ENCODE assay signal across 9 mouse cellular contexts in genomic region chr4:81442078-81442981, GRCm38 (mm10). TPM values are rescaled to one million over a fixed set of nuclear protein-coding genes. Genes with fewer than 3 reads are reported as not detected.
DNase-seq lines count a peak whose midpoint lies in the region; ATAC-seq lines count a peak whose summit lies in the region.
"Had no signal": no experiment of that assay in that cellular context is flagged by ENCODE, and none has a peak within 500 bp of the region (broad histone marks: within the 10 kb centered on the region; RNA-seq: fewer than 3 reads in every experiment).

Gene Mpdz (minus strand): TSS chr4:81442815.

- under 1% methylated on average over 89 of the region's 97 CpGs for WGBS in forebrain, embryonic 14.5 days
- under 1% methylated on average over 84 of the region's 97 CpGs for WGBS in heart, embryonic 15.5 days
- under 1% methylated on average over 89 of the region's 97 CpGs for WGBS in liver, embryonic 12.5 days (ENCODE audit: insufficient replicate concordance)
- WGBS in neural tube, embryonic 13.5 days, result under 1% methylated on average over 82 of the region's 97 CpGs

- H3K27ac ChIP-seq in forebrain, embryonic 14.5 days (ENCODE audit: low read depth, low read length), result peak within 1 kb of the TSS; percentile 71
- H3K27ac ChIP-seq in heart, embryonic 15.5 days, result peak within 1 kb of the TSS; percentile 92
- peak within 1 kb of the TSS; percentile 69 for H3K27ac ChIP-seq in liver, embryonic 12.5 days
- H3K27ac ChIP-seq in neural tube, embryonic 13.5 days (replicated peaks), result peak within 1 kb of the TSS; percentile 84

- no peaks in the 10 kb centered on the region for H3K27me3 ChIP-seq in forebrain, embryonic 14.5 days (replicated peaks; ENCODE audit: control insufficient read depth, insufficient read depth, low read length)
- H3K27me3 ChIP-seq in heart, embryonic 15.5 days, result no peaks in the 10 kb centered on the region
- H3K27me3 ChIP-seq in liver, embryonic 12.5 days (replicated peaks), result peaks cover 21% of the 10 kb centered on the region
- H3K27me3 ChIP-seq in neural tube, embryonic 13.5 days, result no peaks in the 10 kb centered on the region

- H3K4me2 ChIP-seq in forebrain, embryonic 14.5 days (ENCODE audit: low read length), result peak within 1 kb of the TSS; percentile 70
- H3K4me2 ChIP-seq in heart, embryonic 15.5 days, result peak within 1 kb of the TSS; percentile 78
- H3K4me2 ChIP-seq in liver, embryonic 12.5 days, result peak within 1 kb of the TSS; percentile 83
- H3K4me2 ChIP-seq in neural tube, embryonic 13.5 days, result peak within 1 kb of the TSS; percentile 87

- H3K9ac ChIP-seq in forebrain, embryonic 14.5 days (ENCODE audit: low read length), result peak within 1 kb of the TSS; percentile 90
- H3K9ac ChIP-seq in heart, embryonic 15.5 days, result peak within 1 kb of the TSS; percentile 96
- peak within 1 kb of the TSS; percentile 64 for H3K9ac ChIP-seq in liver, embryonic 12.5 days
- peak within 1 kb of the TSS; percentile 85 for H3K9ac ChIP-seq in neural tube, embryonic 13.5 days

- peak; percentile 50 for DNase-seq in 3T3-L1 (ENCODE audit: low read depth, low spot score)
- peak; percentile 73 for DNase-seq in forebrain, embryonic 14.5 days (ENCODE audit: low spot score)
- DNase-seq in kidney, postnatal 10 days, result peak; percentile 85
- peak; percentile 69 for DNase-seq in urinary bladder, postnatal 14 days (ENCODE audit: low spot score)

- H3K4me1 ChIP-seq in forebrain, embryonic 14.5 days (ENCODE audit: control insufficient read depth, insufficient read depth, low read length), result peaks cover 3% of the 10 kb centered on the region; the same call in 1 of the 2 replicates
- H3K4me1 ChIP-seq in heart, embryonic 15.5 days (replicated peaks), result peaks cover 12% of the 10 kb centered on the region; the same call in 1 of the 2 replicates
- H3K4me1 ChIP-seq in liver, embryonic 12.5 days, result no peaks in the 10 kb centered on the region
- H3K4me1 ChIP-seq in neural tube, embryonic 13.5 days (replicated peaks), result peaks cover 8% of the 10 kb centered on the region

- peak within 1 kb of the TSS; percentile 86 for H3K4me3 ChIP-seq in forebrain, embryonic 14.5 days (ENCODE audit: low read depth, low read length)
- H3K4me3 ChIP-seq in heart, embryonic 15.5 days, result peak within 1 kb of the TSS; percentile 92
- peak within 1 kb of the TSS; percentile 65 for H3K4me3 ChIP-seq in liver, embryonic 12.5 days
- H3K4me3 ChIP-seq in neural tube, embryonic 13.5 days, result peak within 1 kb of the TSS; percentile 84

- ATAC-seq in cerebellum, adult (ENCODE audit: insufficient number of reproducible peaks, low FRiP score, low TSS enrichment), result peak; percentile 95
- ATAC-seq in forebrain, embryonic 14.5 days, result peak; percentile 94
- ATAC-seq in heart, embryonic 15.5 days (replicated peaks; ENCODE audit: insufficient number of reproducible peaks, insufficient read depth, low FRiP score, low read depth), result peak; percentile 92
- ATAC-seq in liver, embryonic 12.5 days, result peak; percentile 70
- ATAC-seq in neural tube, embryonic 13.5 days (ENCODE audit: low read depth), result peak; percentile 95

- no peaks in the 10 kb centered on the region for H3K36me3 ChIP-seq in forebrain, embryonic 14.5 days (ENCODE audit: control insufficient read depth, insufficient read depth, low read length)
- H3K36me3 ChIP-seq in heart, embryonic 15.5 days, result no peaks in the 10 kb centered on the region
- H3K36me3 ChIP-seq in liver, embryonic 12.5 days, result no peaks in the 10 kb centered on the region
- H3K36me3 ChIP-seq in neural tube, embryonic 13.5 days, result no peaks in the 10 kb centered on the region
- H3K36me3 ChIP-seq: G1E had no signal

- H3K9me3 ChIP-seq in forebrain, embryonic 14.5 days (replicated peaks; ENCODE audit: control insufficient read depth, low read length), result no peaks in the 10 kb centered on the region
- H3K9me3 ChIP-seq in heart, embryonic 15.5 days (replicated peaks), result no peaks in the 10 kb centered on the region
- no peaks in the 10 kb centered on the region for H3K9me3 ChIP-seq in liver, embryonic 12.5 days (replicated peaks)
- H3K9me3 ChIP-seq in neural tube, embryonic 13.5 days, result no peaks in the 10 kb centered on the region

RNA-seq across cellular contexts. Expression of gene Mpdz, which starts in this region (rescaled TPM):
- polyA plus RNA-seq in forebrain, embryonic 14.5 days (2014; fragmentation: Nextera tagmentation; extraction: Ambion mirVana), result 17.0 and 19.1 TPM in 2 replicates
- 17.5 and 24.0 TPM in 2 replicates for polyA plus RNA-seq in heart, embryonic 15.5 days (2015; fragmentation: Nextera tagmentation; extraction: Ambion mirVana)
- polyA plus RNA-seq in liver, embryonic 12.5 days (2016; fragmentation: Nextera tagmentation; extraction: Ambion mirVana), result 4.7 and 6.8 TPM in 2 replicates
- polyA plus RNA-seq in neural tube, embryonic 13.5 days (2015; fragmentation: Nextera tagmentation; extraction: Ambion mirVana), result 12.3 and 16.7 TPM in 2 replicates
- polyA plus RNA-seq: G1E had no signal

Comparison
In these comparisons a context has a peak if more than half of its experiments do, and no peak if none do; other contexts are left out.
1. Peak in every context shown above with its lines: DNase-seq, ATAC-seq, H3K4me3 ChIP-seq and H3K27ac ChIP-seq.